Mouse (Mus musculus) gastrocnemius, postnatal 10 days (tissue): ENCODE data around the gene A230050P20Rik. TPM values are rescaled to one million over a fixed set of nuclear protein-coding genes. Genes with fewer than 3 reads are reported as not detected.

ENCODE experiments used
- DNase-seq: peaks from one replicate; pipeline ENCODE4 v3.0.0; 2021; ENCODE audit warnings: mixed read lengths
- microRNA-seq, 2 experiments: library from miRNA; unstranded; fragments of <30 nt; microRNA quantifications; one replicate each; pipeline ENCODE4 v1.2.0; 2021
- total RNA-seq, 2 experiments: library from RNA; stranded (reverse); gene quantifications; 2 replicates each; pipeline ENCODE4 v1.2.3; 2021

The A230050P20Rik gene
- total RNA-seq, 2 experiments from 2014 or later = 4.8 to 7.6 TPM

GRCm38 (mm10) chr9:20895382-20895781 is 26.9 kb downstream of the A230050P20Rik start:
- no peak for DNase-seq

GRCm38 (mm10) chr9:20897736-20898510 is 29.5 kb downstream of the A230050P20Rik start:
- no peak for DNase-seq

- peak; percentile 91 for DNase-seq
Measured at GRCm38 (mm10) chr9:20898511-20899073, 30.1 kb downstream of the A230050P20Rik start, which contains the start of gene Eif3g. Eif3g (minus strand) TSS chr9:20898623.

GRCm38 (mm10) chr9:20901466-20902173 is 33.2 kb downstream of the A230050P20Rik start:
- no peak for DNase-seq

- no peak for DNase-seq
Measured at GRCm38 (mm10) chr9:20902174-20902491, 33.7 kb downstream of the A230050P20Rik start.

GRCm38 (mm10) chr9:20909948-20910347 is 41.5 kb downstream of the A230050P20Rik start:
- DNase-seq = no peak

GRCm38 (mm10) chr9:20916160-20916559 is 47.7 kb downstream of the A230050P20Rik start:
- DNase-seq = no peak

GRCm38 (mm10) chr9:20923258-20923657 is 54.8 kb downstream of the A230050P20Rik start:
- no peak for DNase-seq

Small RNA genes lying within 50 kb of the gene (microRNA-seq; reads per million reads assigned to microRNA genes)
- 0 reads per million in 2 experiments for gene Mir7081

Other genes starting within 250 kb of the A230050P20Rik start
- 100 to 1,000 TPM; 197 to 204 TPM for gene Ubl5, start 225.8 kb upstream of the A230050P20Rik start, total RNA-seq
- 10 to 100 TPM in 1 of 2 experiments, 1 to 10 TPM in 1; 8.1 to 12.0 TPM for gene Fbxl12, start 223.9 kb upstream of the A230050P20Rik start, total RNA-seq
- 10 to 100 TPM; 15.7 to 17.2 TPM for gene Pin1, start 216.5 kb upstream of the A230050P20Rik start, total RNA-seq
- gene Olfm2, start 122.3 kb upstream of the A230050P20Rik start, total RNA-seq = under 1 TPM; 0.52 TPM
- gene Col5a3, start 53.6 kb upstream of the A230050P20Rik start, total RNA-seq = 10 to 100 TPM; 76.7 to 90.9 TPM
- gene Rdh8, start 50.1 kb upstream of the A230050P20Rik start, total RNA-seq = not detected
- gene Angptl6, start 11.1 kb downstream of the A230050P20Rik start, total RNA-seq = 1 to 10 TPM; 4.4 to 4.7 TPM
- gene Ppan, start 19.5 kb downstream of the A230050P20Rik start, total RNA-seq = 10 to 100 TPM; 15.9 to 19.2 TPM
- 100 to 1,000 TPM; 131 to 133 TPM for gene Eif3g, start 30.0 kb downstream of the A230050P20Rik start, total RNA-seq
- gene Dnmt1, start 91.2 kb downstream of the A230050P20Rik start, total RNA-seq = 10 to 100 TPM; 18.4 to 25.7 TPM
- gene S1pr2, start 108.1 kb downstream of the A230050P20Rik start, total RNA-seq = 10 to 100 TPM in 1 of 2 experiments, 1 to 10 TPM in 1; 8.9 to 11.1 TPM
- 10 to 100 TPM; 48.4 to 49.1 TPM for gene Mrpl4, start 134.1 kb downstream of the A230050P20Rik start, total RNA-seq
- gene Icam1, start 147.3 kb downstream of the A230050P20Rik start, total RNA-seq = 1 to 10 TPM; 3.8 to 5.6 TPM
- gene Icam4, start 160.7 kb downstream of the A230050P20Rik start, total RNA-seq = under 1 TPM in 1 of 2 experiments, not detected in 1; 0.70 TPM
- under 1 TPM; 0.14 to 0.25 TPM for gene Icam5, start 163.4 kb downstream of the A230050P20Rik start, total RNA-seq
- gene Zglp1, start 198.5 kb downstream of the A230050P20Rik start, total RNA-seq = not detected
- gene Gm49373, start 204.5 kb downstream of the A230050P20Rik start, total RNA-seq = under 1 TPM; 0.14 to 0.32 TPM
- gene Fdx1l, start 205.0 kb downstream of the A230050P20Rik start, total RNA-seq = 10 to 100 TPM; 24.2 to 24.9 TPM
- 1 to 10 TPM in 1 of 2 experiments, under 1 TPM in 1; 0.61 to 1.2 TPM for gene Gm38431, start 223.4 kb downstream of the A230050P20Rik start, total RNA-seq
- 10 to 100 TPM; 22.1 to 25.6 TPM for gene Raver1, start 223.4 kb downstream of the A230050P20Rik start, total RNA-seq